Mouse (Mus musculus): ENCODE results near the gene Abcc2. TPM values are rescaled to one million over a fixed set of nuclear protein-coding genes. Genes with fewer than 3 reads are reported as not detected.

The Abcc2 gene
- polyA plus RNA-seq, 1 experiment from 2014 or later = not detected

- no peak for ATAC-seq (ENCODE audit: low FRiP score, low TSS enrichment)
These were observed 10.5 kb upstream of the Abcc2 start for GRCm38 (mm10) chr19:43771499-43771969.

GRCm38 (mm10) chr19:43772311-43772710 is 9.7 kb upstream of the Abcc2 start:
- Histone ChIP-seq H3K36me3 (ENCODE audit: control insufficient read depth, insufficient read depth, low read length) (no peaks in the 10 kb centered on the region), H3K27me3 (ENCODE audit: control insufficient read depth, insufficient read depth, low read length) (no peaks in the 10 kb centered on the region), H3K4me3 (replicated peaks; ENCODE audit: low read depth, low read length) (no peak overlapping the region), H3K27ac (replicated peaks; ENCODE audit: low read depth, low read length) (no peak overlapping the region), H3K4me2 (ENCODE audit: low read length) (no peak overlapping the region), H3K9ac (replicated peaks; ENCODE audit: low read length) (no peak overlapping the region), H3K4me1 (ENCODE audit: control insufficient read depth, insufficient read depth, low read length) (no peaks in the 10 kb centered on the region), H3K9me3 (ENCODE audit: control insufficient read depth, low read length) (no peaks in the 10 kb centered on the region)
- ATAC-seq (ENCODE audit: low FRiP score, low TSS enrichment) (no peak), DNase-seq (no peak)
- 46% methylated on average over 6 of the region's 6 CpGs for WGBS

More at GRCm38 (mm10) chr19:43771499-43771969, 10.5 kb upstream of the Abcc2 start:
- Histone ChIP-seq H3K4me2 (ENCODE audit: low read length) (no peak overlapping the region), H3K36me3 (ENCODE audit: control insufficient read depth, insufficient read depth, low read length) (no peaks in the 10 kb centered on the region), H3K27me3 (ENCODE audit: control insufficient read depth, insufficient read depth, low read length) (no peaks in the 10 kb centered on the region), H3K9ac (replicated peaks; ENCODE audit: low read length) (no peak overlapping the region), H3K27ac (replicated peaks; ENCODE audit: low read depth, low read length) (no peak overlapping the region), H3K4me3 (replicated peaks; ENCODE audit: low read depth, low read length) (no peak overlapping the region), H3K9me3 (ENCODE audit: control insufficient read depth, low read length) (no peaks in the 10 kb centered on the region), H3K4me1 (ENCODE audit: control insufficient read depth, insufficient read depth, low read length) (no peaks in the 10 kb centered on the region)
- 93% methylated on average over 5 of the region's 5 CpGs for whole genome bisulfite sequencing
- DNase-seq = no peak

GRCm38 (mm10) chr19:43775433-43775832 is 6.6 kb upstream of the Abcc2 start:
- H3K27ac ChIP-seq (replicated peaks; ENCODE audit: low read depth, low read length) = no peak overlapping the region
- H3K4me2 ChIP-seq (ENCODE audit: low read length) = no peak overlapping the region
- H3K4me3 ChIP-seq (replicated peaks; ENCODE audit: low read depth, low read length) = no peak overlapping the region
- H3K4me1 ChIP-seq (ENCODE audit: control insufficient read depth, insufficient read depth, low read length) = no peaks in the 10 kb centered on the region
- no peak overlapping the region for H3K9ac ChIP-seq (replicated peaks; ENCODE audit: low read length)
- no peaks in the 10 kb centered on the region for H3K36me3 ChIP-seq (ENCODE audit: control insufficient read depth, insufficient read depth, low read length)
- ATAC-seq (ENCODE audit: low FRiP score, low TSS enrichment) (no peak), DNase-seq (no peak)
- H3K27me3 ChIP-seq (ENCODE audit: control insufficient read depth, insufficient read depth, low read length) = no peaks in the 10 kb centered on the region
- H3K9me3 ChIP-seq (ENCODE audit: control insufficient read depth, low read length) = no peaks in the 10 kb centered on the region
- 86% methylated on average over 10 of the region's 10 CpGs for WGBS

- no peaks in the 10 kb centered on the region for H3K9me3 ChIP-seq (ENCODE audit: control insufficient read depth, low read length)
- DNase-seq = no peak
- ATAC-seq (ENCODE audit: low FRiP score, low TSS enrichment) = no peak
- H3K4me1 ChIP-seq (ENCODE audit: control insufficient read depth, insufficient read depth, low read length) = no peaks in the 10 kb centered on the region
- H3K9ac ChIP-seq (replicated peaks; ENCODE audit: low read length) = no peak overlapping the region
- no peak overlapping the region for H3K4me2 ChIP-seq (ENCODE audit: low read length)
- WGBS = 82% methylated on average over 4 of the region's 4 CpGs
- no peak overlapping the region for H3K27ac ChIP-seq (replicated peaks; ENCODE audit: low read depth, low read length)
- H3K36me3 ChIP-seq (ENCODE audit: control insufficient read depth, insufficient read depth, low read length) = no peaks in the 10 kb centered on the region
- H3K4me3 ChIP-seq (replicated peaks; ENCODE audit: low read depth, low read length) = no peak overlapping the region
- H3K27me3 ChIP-seq (ENCODE audit: control insufficient read depth, insufficient read depth, low read length) = no peaks in the 10 kb centered on the region
These were observed 5.4 kb upstream of the Abcc2 start for GRCm38 (mm10) chr19:43776561-43776960.

GRCm38 (mm10) chr19:43777308-43777707 is 4.7 kb upstream of the Abcc2 start:
- H3K4me2 ChIP-seq (ENCODE audit: low read length) = no peak overlapping the region
- WGBS = 82% methylated on average over 2 of the region's 2 CpGs
- H3K9ac ChIP-seq (replicated peaks; ENCODE audit: low read length) = no peak overlapping the region

GRCm38 (mm10) chr19:43780391-43780790 is 1.6 kb upstream of the Abcc2 start:
- Histone ChIP-seq H3K27me3 (ENCODE audit: control insufficient read depth, insufficient read depth, low read length) (no peaks in the 10 kb centered on the region), H3K9ac (replicated peaks; ENCODE audit: low read length) (no peak overlapping the region), H3K27ac (replicated peaks; ENCODE audit: low read depth, low read length) (no peak overlapping the region), H3K4me3 (replicated peaks; ENCODE audit: low read depth, low read length) (no peak overlapping the region), H3K4me1 (ENCODE audit: control insufficient read depth, insufficient read depth, low read length) (no peaks in the 10 kb centered on the region), H3K4me2 (ENCODE audit: low read length) (no peak overlapping the region), H3K36me3 (ENCODE audit: control insufficient read depth, insufficient read depth, low read length) (no peaks in the 10 kb centered on the region), H3K9me3 (ENCODE audit: control insufficient read depth, low read length) (no peaks in the 10 kb centered on the region)
- WGBS = 94% methylated on average over 5 of the region's 5 CpGs
- no peak for DNase-seq
- ATAC-seq (ENCODE audit: low FRiP score, low TSS enrichment) = no peak

More at GRCm38 (mm10) chr19:43777308-43777707, 4.7 kb upstream of the Abcc2 start:
- Histone ChIP-seq H3K27ac (replicated peaks; ENCODE audit: low read depth, low read length) (no peak overlapping the region), H3K9me3 (ENCODE audit: control insufficient read depth, low read length) (no peaks in the 10 kb centered on the region), H3K4me1 (ENCODE audit: control insufficient read depth, insufficient read depth, low read length) (no peaks in the 10 kb centered on the region), H3K4me3 (replicated peaks; ENCODE audit: low read depth, low read length) (no peak overlapping the region), H3K36me3 (ENCODE audit: control insufficient read depth, insufficient read depth, low read length) (no peaks in the 10 kb centered on the region), H3K27me3 (ENCODE audit: control insufficient read depth, insufficient read depth, low read length) (no peaks in the 10 kb centered on the region)
- no peak for DNase-seq
- ATAC-seq (ENCODE audit: low FRiP score, low TSS enrichment) = no peak

- Histone ChIP-seq H3K9me3 (ENCODE audit: control insufficient read depth, low read length) (no peaks in the 10 kb centered on the region), H3K9ac (replicated peaks; ENCODE audit: low read length) (no peak overlapping the region), H3K36me3 (ENCODE audit: control insufficient read depth, insufficient read depth, low read length) (no peaks in the 10 kb centered on the region), H3K27ac (replicated peaks; ENCODE audit: low read depth, low read length) (no peak overlapping the region), H3K27me3 (ENCODE audit: control insufficient read depth, insufficient read depth, low read length) (no peaks in the 10 kb centered on the region), H3K4me1 (ENCODE audit: control insufficient read depth, insufficient read depth, low read length) (no peaks in the 10 kb centered on the region), H3K4me2 (ENCODE audit: low read length) (no peak overlapping the region), H3K4me3 (replicated peaks; ENCODE audit: low read depth, low read length) (no peak overlapping the region)
- 82% methylated on average over 8 of the region's 8 CpGs for WGBS
- no peak for DNase-seq
- no peak for ATAC-seq (ENCODE audit: low FRiP score, low TSS enrichment)
These were observed 2.8 kb downstream of the Abcc2 start for GRCm38 (mm10) chr19:43784761-43785160.

- no peak overlapping the region for H3K27ac ChIP-seq (replicated peaks; ENCODE audit: low read depth, low read length)
- no peaks in the 10 kb centered on the region for H3K27me3 ChIP-seq (ENCODE audit: control insufficient read depth, insufficient read depth, low read length)
- no peak overlapping the region for H3K4me3 ChIP-seq (replicated peaks; ENCODE audit: low read depth, low read length)
- no peak overlapping the region for H3K9ac ChIP-seq (replicated peaks; ENCODE audit: low read length)
- DNase-seq (no peak), ATAC-seq (ENCODE audit: low FRiP score, low TSS enrichment) (no peak)
- H3K4me2 ChIP-seq (ENCODE audit: low read length) = no peak overlapping the region
- H3K9me3 ChIP-seq (ENCODE audit: control insufficient read depth, low read length) = no peaks in the 10 kb centered on the region
- H3K36me3 ChIP-seq (ENCODE audit: control insufficient read depth, insufficient read depth, low read length) = no peaks in the 10 kb centered on the region
- 88% methylated on average over 13 of the region's 13 CpGs for WGBS
- H3K4me1 ChIP-seq (ENCODE audit: control insufficient read depth, insufficient read depth, low read length) = no peaks in the 10 kb centered on the region
These were observed 4.4 kb downstream of the Abcc2 start for GRCm38 (mm10) chr19:43786249-43787026.

- ATAC-seq (ENCODE audit: low FRiP score, low TSS enrichment) = no peak
- Histone ChIP-seq H3K27ac (replicated peaks; ENCODE audit: low read depth, low read length) (no peak overlapping the region), H3K9ac (replicated peaks; ENCODE audit: low read length) (no peak overlapping the region), H3K9me3 (ENCODE audit: control insufficient read depth, low read length) (no peaks in the 10 kb centered on the region), H3K4me2 (ENCODE audit: low read length) (no peak overlapping the region), H3K4me1 (ENCODE audit: control insufficient read depth, insufficient read depth, low read length) (no peaks in the 10 kb centered on the region), H3K4me3 (replicated peaks; ENCODE audit: low read depth, low read length) (no peak overlapping the region), H3K27me3 (ENCODE audit: control insufficient read depth, insufficient read depth, low read length) (no peaks in the 10 kb centered on the region), H3K36me3 (ENCODE audit: control insufficient read depth, insufficient read depth, low read length) (no peaks in the 10 kb centered on the region)
- WGBS = 93% methylated on average over 7 of the region's 7 CpGs
- DNase-seq = no peak
These were observed 7.8 kb downstream of the Abcc2 start for GRCm38 (mm10) chr19:43789817-43790216.
